Mouse (Mus musculus): ENCODE results near the gene Ptbp1.

DNA sequence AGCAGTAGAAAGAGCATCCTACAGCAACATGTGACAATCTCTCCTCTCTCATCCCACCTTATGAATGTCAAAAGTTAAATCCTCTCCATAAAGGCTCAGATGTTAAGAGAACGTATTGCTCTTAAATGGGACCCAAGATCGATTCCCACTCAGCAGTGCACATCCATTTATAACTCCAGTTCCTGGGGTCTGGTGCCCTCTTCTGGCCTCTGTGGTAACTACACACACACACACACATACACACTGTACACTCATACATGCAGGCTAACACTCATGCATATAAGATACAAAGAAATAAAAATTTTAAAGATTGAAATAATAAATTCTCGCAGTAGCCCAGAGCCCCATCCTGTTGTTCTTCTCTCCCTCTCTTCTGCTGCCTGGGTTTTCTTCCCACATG, 17.3 kb upstream of the Ptbp1 start:
- TF ChIP-seq CTCF (IDR thresholded peaks at IDR 0.05; ENCODE audit: low read depth) (peak; percentile 37), EP300 (IDR thresholded peaks at IDR 0.05; ENCODE audit: low read depth) (no peak)

Data from liver, embryonic 14.5 days (tissue).